Mouse (Mus musculus) hindbrain, embryonic 10.5 days (tissue): ENCODE data around the gene Ywhag. TPM values are rescaled to one million over a fixed set of nuclear protein-coding genes. Genes with fewer than 3 reads are reported as not detected.

Experiments
- DNase-seq: peaks from one replicate; pipeline ENCODE4 v3.0.0-alpha.2; 2017; ENCODE audit warnings: low spot score
- H3K27ac ChIP-seq: fragments of 300-500 bp; sonication (generic); 2 replicates; pipeline ENCODE4 v1.5.1; 2016; ENCODE audit warnings: mild to moderate bottlenecking, moderate library complexity
- H3K27me3 ChIP-seq: fragments of 300-500 bp; sonication (generic); 2 replicates; pipeline ENCODE4 v1.6.1; 2016; ENCODE audit warnings: mild to moderate bottlenecking; ENCODE audit not compliant: poor library complexity, insufficient read depth, severe bottlenecking
- H3K36me3 ChIP-seq: fragments of 300-500 bp; sonication (generic); 2 replicates; pipeline ENCODE4 v1.6.1; 2016; ENCODE audit warnings: mild to moderate bottlenecking, moderate library complexity
- H3K4me1 ChIP-seq: fragments of 300-500 bp; sonication (generic); replicated peaks from 2 replicates; pipeline ENCODE4 v1.6.1; 2016; ENCODE audit warnings: mild to moderate bottlenecking
- H3K4me3 ChIP-seq: fragments of 300-500 bp; sonication (generic); 2 replicates; pipeline ENCODE4 v1.5.1; 2016; ENCODE audit warnings: mild to moderate bottlenecking, moderate library complexity
- H3K9me3 ChIP-seq: fragments of 300-500 bp; sonication (generic); 2 replicates; pipeline ENCODE4 v1.6.1; 2016; ENCODE audit warnings: mild to moderate bottlenecking, moderate library complexity
- WGBS: fragments of 180-500 bp; shearing (Covaris S2); methylation state at CpG from one replicate; pipeline ENCODE4 v1.1.7; 2016; 5-methylcytosine and 5-hydroxymethylcytosine counted together
- polyA plus RNA-seq: library from polyadenylated mRNA; unstranded; fragments of >200 nt; fragmentation: Nextera tagmentation; extraction: Ambion mirVana; gene quantifications from 2 replicates; pipeline ENCODE4 v1.2.1, GENCODE M21; 2016

The Ywhag gene
- polyA plus RNA-seq, 1 experiment from 2014 or later = 348 TPM

- peaks cover 98% of the 10 kb centered on the region for H3K36me3 ChIP-seq
Measured at GRCm38 (mm10) chr5:135918059-135918437, 16.4 kb downstream of the Ywhag start.

GRCm38 (mm10) chr5:135917327-135918058 is 16.9 kb downstream of the Ywhag start:
- Histone ChIP-seq H3K4me1 (0 out of 2 replicates have a peak, but pooled peaks cover 7% of the 10 kb centered on the region), H3K4me3 (no peak overlapping the region), H3K9me3 (no peaks in the 10 kb centered on the region), H3K27ac (no peak overlapping the region), H3K36me3 (peaks cover 98% of the 10 kb centered on the region), H3K27me3 (no peaks in the 10 kb centered on the region)
- 91% methylated on average over 8 of the region's 8 CpGs for WGBS
- DNase-seq = no peak

More at GRCm38 (mm10) chr5:135918059-135918437, 16.4 kb downstream of the Ywhag start:
- Histone ChIP-seq H3K4me1 (0 out of 2 replicates have a peak, but pooled peaks cover 7% of the 10 kb centered on the region), H3K27ac (no peak overlapping the region), H3K9me3 (no peaks in the 10 kb centered on the region), H3K27me3 (no peaks in the 10 kb centered on the region), H3K4me3 (no peak overlapping the region)
- 97% methylated on average over 5 of the region's 5 CpGs for WGBS
- DNase-seq = no peak

GRCm38 (mm10) chr5:135916601-135917000 is 17.8 kb downstream of the Ywhag start:
- H3K27ac ChIP-seq = no peak overlapping the region
- 0 out of 2 replicates have a peak, but pooled peaks cover 7% of the 10 kb centered on the region for H3K4me1 ChIP-seq
- peaks cover 98% of the 10 kb centered on the region for H3K36me3 ChIP-seq
- H3K4me3 ChIP-seq = no peak overlapping the region
- H3K9me3 ChIP-seq = no peaks in the 10 kb centered on the region
- 95% methylated on average over 3 of the region's 3 CpGs for WGBS
- DNase-seq = no peak
- H3K27me3 ChIP-seq = no peaks in the 10 kb centered on the region

GRCm38 (mm10) chr5:135916051-135916565 is 18.3 kb downstream of the Ywhag start:
- WGBS = 92% methylated on average over 6 of the region's 6 CpGs
- Histone ChIP-seq H3K4me1 (0 out of 2 replicates have a peak, but pooled peaks cover 7% of the 10 kb centered on the region), H3K27ac (no peak overlapping the region), H3K27me3 (no peaks in the 10 kb centered on the region), H3K9me3 (no peaks in the 10 kb centered on the region), H3K4me3 (no peak overlapping the region), H3K36me3 (peaks cover 98% of the 10 kb centered on the region)
- DNase-seq = no peak

- H3K27me3 ChIP-seq = no peaks in the 10 kb centered on the region
- H3K27ac ChIP-seq = no peak overlapping the region
- DNase-seq = no peak
- WGBS = 92% methylated on average over 6 of the region's 6 CpGs
- H3K9me3 ChIP-seq = no peaks in the 10 kb centered on the region
- peaks cover 98% of the 10 kb centered on the region for H3K36me3 ChIP-seq
- H3K4me1 ChIP-seq = 0 out of 2 replicates have a peak, but pooled peaks cover 8% of the 10 kb centered on the region
- H3K4me3 ChIP-seq = no peak overlapping the region
Measured at GRCm38 (mm10) chr5:135914156-135914555, 20.3 kb downstream of the Ywhag start.

- WGBS = 85% methylated on average over 5 of the region's 5 CpGs
- DNase-seq = no peak
- Histone ChIP-seq H3K9me3 (no peaks in the 10 kb centered on the region), H3K36me3 (peaks cover 98% of the 10 kb centered on the region), H3K4me3 (no peak overlapping the region), H3K4me1 (0 out of 2 replicates have a peak, but pooled peaks cover 10% of the 10 kb centered on the region), H3K27ac (no peak overlapping the region), H3K27me3 (no peaks in the 10 kb centered on the region)
Measured at GRCm38 (mm10) chr5:135913201-135913600, 21.2 kb downstream of the Ywhag start.

GRCm38 (mm10) chr5:135911633-135912220 is 22.7 kb downstream of the Ywhag start:
- no peaks in the 10 kb centered on the region for H3K9me3 ChIP-seq
- 0 out of 2 replicates have a peak, but pooled peaks cover 12% of the 10 kb centered on the region for H3K4me1 ChIP-seq
- DNase-seq = no peak
- H3K36me3 ChIP-seq = peaks cover 98% of the 10 kb centered on the region
- WGBS = 92% methylated on average over 11 of the region's 11 CpGs
- H3K4me3 ChIP-seq = no peak overlapping the region
- no peaks in the 10 kb centered on the region for H3K27me3 ChIP-seq
- no peak overlapping the region for H3K27ac ChIP-seq

GRCm38 (mm10) chr5:135910813-135911212 is 23.6 kb downstream of the Ywhag start:
- Histone ChIP-seq H3K36me3 (peaks cover 96% of the 10 kb centered on the region), H3K27ac (no peak overlapping the region), H3K4me1 (peaks cover 14% of the 10 kb centered on the region; the same call in 1 of the 2 replicates), H3K27me3 (no peaks in the 10 kb centered on the region), H3K9me3 (no peaks in the 10 kb centered on the region), H3K4me3 (no peak overlapping the region)
- WGBS = 92% methylated on average over 25 of the region's 25 CpGs
- no peak for DNase-seq

GRCm38 (mm10) chr5:135909646-135910045 is 24.8 kb downstream of the Ywhag start:
- WGBS = 94% methylated on average over 10 of the region's 10 CpGs
- Histone ChIP-seq H3K4me3 (no peak overlapping the region), H3K36me3 (peaks cover 95% of the 10 kb centered on the region), H3K4me1 (peaks cover 16% of the 10 kb centered on the region; the same call in 1 of the 2 replicates), H3K27me3 (no peaks in the 10 kb centered on the region), H3K9me3 (no peaks in the 10 kb centered on the region), H3K27ac (no peak overlapping the region)
- DNase-seq = no peak

- H3K27me3 ChIP-seq = no peaks in the 10 kb centered on the region
- H3K27ac ChIP-seq = no peak overlapping the region
- DNase-seq = no peak
- 97% methylated on average over 16 of the region's 16 CpGs for WGBS
- no peak overlapping the region for H3K4me3 ChIP-seq
- no peaks in the 10 kb centered on the region for H3K9me3 ChIP-seq
- H3K36me3 ChIP-seq = peaks cover 91% of the 10 kb centered on the region
- peaks cover 18% of the 10 kb centered on the region; the same call in 1 of the 2 replicates for H3K4me1 ChIP-seq
Measured at GRCm38 (mm10) chr5:135908989-135909388, 25.4 kb downstream of the Ywhag start.

- DNase-seq = no peak
- Histone ChIP-seq H3K4me1 (peaks cover 23% of the 10 kb centered on the region), H3K36me3 (peaks cover 83% of the 10 kb centered on the region), H3K4me3 (no peak overlapping the region), H3K27ac (no peak overlapping the region), H3K27me3 (no peaks in the 10 kb centered on the region), H3K9me3 (no peaks in the 10 kb centered on the region)
- WGBS = 86% methylated on average over 12 of the region's 12 CpGs
Measured at GRCm38 (mm10) chr5:135908185-135908584, 26.2 kb downstream of the Ywhag start.

- WGBS = 87% methylated on average over 13 of the region's 13 CpGs
- DNase-seq = no peak
- Histone ChIP-seq H3K27ac (no peak overlapping the region), H3K4me3 (no peak overlapping the region), H3K36me3 (peaks cover 73% of the 10 kb centered on the region), H3K9me3 (no peaks in the 10 kb centered on the region), H3K4me1 (peaks cover 28% of the 10 kb centered on the region), H3K27me3 (no peaks in the 10 kb centered on the region)
Measured at GRCm38 (mm10) chr5:135907256-135907655, 27.2 kb downstream of the Ywhag start.

- WGBS = 90% methylated on average over 4 of the region's 4 CpGs
- H3K27ac ChIP-seq = no peak overlapping the region
- no peaks in the 10 kb centered on the region for H3K27me3 ChIP-seq
- DNase-seq = no peak
- H3K4me1 ChIP-seq = peaks cover 28% of the 10 kb centered on the region
- H3K4me3 ChIP-seq = no peak overlapping the region
- H3K9me3 ChIP-seq = no peaks in the 10 kb centered on the region
- H3K36me3 ChIP-seq = peaks cover 69% of the 10 kb centered on the region
Measured at GRCm38 (mm10) chr5:135906846-135907245, 27.6 kb downstream of the Ywhag start.
